Mouse (Mus musculus): ENCODE data around the gene Luc7l2. TPM values are rescaled to one million over a fixed set of nuclear protein-coding genes. Genes with fewer than 3 reads are reported as not detected.
A peak's percentile ranks its signal among the peaks of the same experiment; 100 is the strongest.
"Not testable (repeated sequence)": the region's sequence is repeated elsewhere in the genome, so short reads cannot be mapped to it uniquely, and the experiment has no call there.

Gene Luc7l2
- total and polyA plus RNA-seq, 2 experiments from 2014 or later = 36.7 to 54.3 TPM

- Histone ChIP-seq H3K27ac (no peak overlapping the region), H3K9ac (replicated peaks; ENCODE audit: low read length) (no peak overlapping the region), H3K4me1 (ENCODE audit: insufficient read depth, low read length) (no peaks in the 10 kb centered on the region), H3K36me3 (ENCODE audit: insufficient read depth, low read length) (no peaks in the 10 kb centered on the region), H3K27me3 (ENCODE audit: insufficient read depth, low read length) (no peaks in the 10 kb centered on the region), H3K9me3 (ENCODE audit: low read length) (no peaks in the 10 kb centered on the region), H3K4me3 (ENCODE audit: low read length) (no peak overlapping the region), H3K4me2 (ENCODE audit: low read depth, low read length) (no peak overlapping the region)
- ATAC-seq (no peak), DNase-seq (ENCODE audit: low spot score) (no peak)
- 90% methylated on average over 1 of the region's 1 CpGs for WGBS
- no peak for TF ChIP-seq CTCF (IDR thresholded peaks at IDR 0.05; ENCODE audit: low read depth)
Measured at GRCm38 (mm10) chr6:38547707-38548106, 3.4 kb upstream of the Luc7l2 start.

- H3K9me3 ChIP-seq (ENCODE audit: low read length); H3K4me3 ChIP-seq (ENCODE audit: low read length); H3K9ac ChIP-seq (replicated peaks; ENCODE audit: low read length); H3K27ac ChIP-seq; ATAC-seq; DNase-seq (ENCODE audit: low spot score); H3K4me1 ChIP-seq (ENCODE audit: insufficient read depth, low read length); H3K4me2 ChIP-seq (ENCODE audit: low read depth, low read length); H3K36me3 ChIP-seq (ENCODE audit: insufficient read depth, low read length); H3K27me3 ChIP-seq (ENCODE audit: insufficient read depth, low read length): not testable (repeated sequence)
- 91% methylated on average over 7 of the region's 7 CpGs for WGBS
Measured at GRCm38 (mm10) chr6:38548595-38548994, 2.5 kb upstream of the Luc7l2 start.

GRCm38 (mm10) chr6:38549840-38550239 is 1.3 kb upstream of the Luc7l2 start:
- DNase-seq (ENCODE audit: low spot score); H3K9ac ChIP-seq (replicated peaks; ENCODE audit: low read length); H3K4me1 ChIP-seq (ENCODE audit: insufficient read depth, low read length); H3K9me3 ChIP-seq (ENCODE audit: low read length); H3K27me3 ChIP-seq (ENCODE audit: insufficient read depth, low read length); ATAC-seq; H3K36me3 ChIP-seq (ENCODE audit: insufficient read depth, low read length): not testable (repeated sequence)
- Histone ChIP-seq H3K4me3 (ENCODE audit: low read length) (peak overlapping the region; percentile 74; the same call in 1 of the 2 replicates), H3K27ac (peak overlapping the region; percentile 99; the same call in 1 of the 2 replicates), H3K4me2 (ENCODE audit: low read depth, low read length) (peak overlapping the region; percentile 62)
- 77% methylated on average over 6 of the region's 6 CpGs for WGBS

GRCm38 (mm10) chr6:38550250-38551061 is 678 bp upstream of the Luc7l2 start:
- Histone ChIP-seq H3K9me3 (ENCODE audit: low read length) (no peaks in the 10 kb centered on the region), H3K27ac (peak overlapping the region; percentile 99), H3K4me3 (ENCODE audit: low read length) (peak overlapping the region; percentile 74), H3K27me3 (ENCODE audit: insufficient read depth, low read length) (no peaks in the 10 kb centered on the region), H3K4me2 (ENCODE audit: low read depth, low read length) (peak overlapping the region; percentile 62), H3K4me1 (ENCODE audit: insufficient read depth, low read length) (no peaks in the 10 kb centered on the region; the same call in 1 of the 2 replicates), H3K36me3 (ENCODE audit: insufficient read depth, low read length) (no peaks in the 10 kb centered on the region), H3K9ac (replicated peaks; ENCODE audit: low read length) (peak overlapping the region; percentile 87)
- DNase-seq (ENCODE audit: low spot score) = peak; percentile 73
- ATAC-seq = peak; percentile 32
- no peak for TF ChIP-seq CTCF (IDR thresholded peaks at IDR 0.05; ENCODE audit: low read depth)
- 4% methylated on average over 28 of the region's 28 CpGs for WGBS

- no peak for TF ChIP-seq CTCF (IDR thresholded peaks at IDR 0.05; ENCODE audit: low read depth)
- H3K9ac ChIP-seq (replicated peaks; ENCODE audit: low read length) = peak overlapping the region; percentile 86
- ATAC-seq (peak; percentile 94), DNase-seq (ENCODE audit: low spot score) (peak; percentile 98)
- no peaks in the 10 kb centered on the region for H3K9me3 ChIP-seq (ENCODE audit: low read length)
- H3K4me1 ChIP-seq (ENCODE audit: insufficient read depth, low read length) = no peaks in the 10 kb centered on the region; the same call in 1 of the 2 replicates
- H3K4me2 ChIP-seq (ENCODE audit: low read depth, low read length) = peak overlapping the region; percentile 59
- H3K27ac ChIP-seq = peak overlapping the region; percentile 99
- no peaks in the 10 kb centered on the region for H3K27me3 ChIP-seq (ENCODE audit: insufficient read depth, low read length)
- H3K36me3 ChIP-seq (ENCODE audit: insufficient read depth, low read length) = no peaks in the 10 kb centered on the region
- WGBS = 2% methylated on average over 32 of the region's 32 CpGs
- peak overlapping the region; percentile 74 for H3K4me3 ChIP-seq (ENCODE audit: low read length)
Measured at GRCm38 (mm10) chr6:38551989-38552635, 978 bp downstream of the Luc7l2 start.

DNA sequence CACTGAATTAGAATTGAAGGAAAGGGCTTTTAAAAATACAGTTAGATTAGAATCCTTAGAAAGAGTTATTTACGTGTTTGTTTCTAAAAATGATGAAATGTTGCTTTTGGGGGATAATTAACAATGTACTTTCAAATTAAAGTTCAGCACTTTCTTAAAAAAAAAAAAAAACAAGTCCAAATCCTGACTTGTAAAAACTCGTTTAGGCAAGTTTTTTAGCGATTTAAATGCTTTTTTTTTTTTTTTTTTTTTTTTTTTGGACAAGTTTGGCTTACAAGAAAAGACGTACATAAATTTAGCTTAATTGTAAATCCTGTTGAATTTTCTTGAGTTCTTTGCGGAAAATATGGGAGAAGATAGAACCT is 1.5 kb downstream of the Luc7l2 start:
- no peak for TF ChIP-seq CTCF (IDR thresholded peaks at IDR 0.05; ENCODE audit: low read depth)

More for the DNA sequence above, 1.5 kb downstream of the Luc7l2 start:
- Histone ChIP-seq H3K4me2 (ENCODE audit: low read depth, low read length) (peak overlapping the region; percentile 59), H3K27me3 (ENCODE audit: insufficient read depth, low read length) (no peaks in the 10 kb centered on the region), H3K36me3 (ENCODE audit: insufficient read depth, low read length) (no peaks in the 10 kb centered on the region), H3K9ac (replicated peaks; ENCODE audit: low read length) (peak overlapping the region; percentile 86), H3K4me3 (ENCODE audit: low read length) (peak overlapping the region; percentile 74), H3K27ac (peak overlapping the region; percentile 99; the same call in 1 of the 2 replicates), H3K9me3 (ENCODE audit: low read length) (no peaks in the 10 kb centered on the region), H3K4me1 (ENCODE audit: insufficient read depth, low read length) (no peaks in the 10 kb centered on the region; the same call in 1 of the 2 replicates)
- 24% methylated on average over 5 of the region's 5 CpGs for WGBS
- ATAC-seq = no peak
- no peak for DNase-seq (ENCODE audit: low spot score)
